Mouse (Mus musculus) intestine, embryonic 16.5 days (tissue): ENCODE results near the gene Scly. TPM values are rescaled to one million over a fixed set of nuclear protein-coding genes. Genes with fewer than 3 reads are reported as not detected.

Experiments
- ATAC-seq: fragments of 200-750 bp; cut with Nextera tagmentation; 2 replicates; pipeline ENCODE4 v1.8.0; 2017; ENCODE audit warnings: moderate TSS enrichment, moderate library complexity
- H3K27ac ChIP-seq: fragments of 300-500 bp; sonication (generic); 2 replicates; pipeline ENCODE4 v1.5.1; 2014; ENCODE audit warnings: mild to moderate bottlenecking, low read length
- H3K27me3 ChIP-seq: fragments of 300-500 bp; sonication (generic); replicated peaks from 2 replicates; pipeline ENCODE4 v1.6.1; 2014; ENCODE audit warnings: low read length, control low read depth, mixed read lengths; ENCODE audit not compliant: control insufficient read depth, insufficient read depth
- H3K36me3 ChIP-seq: fragments of 300-500 bp; sonication (generic); 2 replicates; pipeline ENCODE4 v1.6.1; 2014; ENCODE audit warnings: low read length, control low read depth; ENCODE audit not compliant: control insufficient read depth, insufficient read depth
- H3K4me1 ChIP-seq: fragments of 300-500 bp; sonication (generic); 2 replicates; pipeline ENCODE4 v1.6.1; 2014; ENCODE audit warnings: low read length, control low read depth, mixed read lengths; ENCODE audit not compliant: control insufficient read depth, insufficient read depth
- H3K4me2 ChIP-seq: fragments of 300-500 bp; sonication (generic); 2 replicates; pipeline ENCODE4 v1.6.1; 2014; ENCODE audit warnings: low read depth, low read length, control low read depth
- H3K4me3 ChIP-seq: fragments of 300-500 bp; sonication (generic); 2 replicates; pipeline ENCODE4 v1.5.1; 2014; ENCODE audit warnings: mild to moderate bottlenecking, low read length
- H3K9ac ChIP-seq: fragments of 300-500 bp; sonication (generic); 2 replicates; pipeline ENCODE4 v1.6.1; 2014; ENCODE audit warnings: low read depth, low read length
- H3K9me3 ChIP-seq: fragments of 300-500 bp; sonication (generic); 2 replicates; pipeline ENCODE4 v1.6.1; 2016; ENCODE audit warnings: low read length, control low read depth; ENCODE audit not compliant: control insufficient read depth
- WGBS: fragments of 180-500 bp; shearing (Covaris S2); extraction: QIAGEN DNeasy Blood & Tissue Kit; methylation state at CpG from one replicate; pipeline ENCODE4 v1.1.7; 2014; 5-methylcytosine and 5-hydroxymethylcytosine counted together
- polyA plus RNA-seq: library from polyadenylated mRNA; unstranded; fragments of >200 nt; fragmentation: Nextera tagmentation; extraction: Ambion mirVana; gene quantifications from 2 replicates; pipeline ENCODE4 v1.2.1, GENCODE M21; 2015

Scly gene
- polyA plus RNA-seq, 1 experiment from 2014 or later, result 28.6 TPM

GRCm38 (mm10) chr1:91344921-91345685 lies 47.0 kb downstream of the Scly start:
- H3K4me2 ChIP-seq, result peak overlapping the region; percentile 49
- no peak overlapping the region for H3K27ac ChIP-seq
- H3K36me3 ChIP-seq, result no peaks in the 10 kb centered on the region
- no peaks in the 10 kb centered on the region for H3K9me3 ChIP-seq
- H3K9ac ChIP-seq, result no peak overlapping the region; the same call in 1 of the 2 replicates
- peak overlapping the region; percentile 36 for H3K4me3 ChIP-seq
- peak; percentile 45 for ATAC-seq
- H3K27me3 ChIP-seq, result peaks cover 38% of the 10 kb centered on the region
- H3K4me1 ChIP-seq, result peaks cover 9% of the 10 kb centered on the region
- WGBS, result 4% methylated on average over 65 of the region's 68 CpGs

- WGBS, result 35% methylated on average over 3 of the region's 3 CpGs
These were observed 48.8 kb downstream of the Scly start for GRCm38 (mm10) chr1:91346892-91347291.

GRCm38 (mm10) chr1:91350841-91351240 lies 52.7 kb downstream of the Scly start, which contains the start of gene Klhl30:
Gene Klhl30 (plus strand): TSS chr1:91351016.
- Histone ChIP-seq H3K27ac (no peak within 1 kb of the TSS), H3K4me2 (no peak within 1 kb of the TSS), H3K9me3 (no peaks in the 10 kb centered on the region), H3K4me1 (no peaks in the 10 kb centered on the region), H3K36me3 (no peaks in the 10 kb centered on the region), H3K4me3 (no peak within 1 kb of the TSS), H3K9ac (no peak within 1 kb of the TSS), H3K27me3 (peaks cover 10% of the 10 kb centered on the region)
- WGBS, result 50% methylated on average over 4 of the region's 4 CpGs
- ATAC-seq, result no peak

More at GRCm38 (mm10) chr1:91346892-91347291, 48.8 kb downstream of the Scly start:
- H3K9ac ChIP-seq, result no peak overlapping the region
- H3K4me3 ChIP-seq, result no peak overlapping the region
- H3K9me3 ChIP-seq, result no peaks in the 10 kb centered on the region
- no peak overlapping the region for H3K27ac ChIP-seq
- no peaks in the 10 kb centered on the region for H3K36me3 ChIP-seq
- H3K4me1 ChIP-seq, result peaks cover 9% of the 10 kb centered on the region
- peaks cover 38% of the 10 kb centered on the region for H3K27me3 ChIP-seq
- H3K4me2 ChIP-seq, result no peak overlapping the region
- ATAC-seq, result peak; percentile 74

GRCm38 (mm10) chr1:91351249-91351648 lies 53.1 kb downstream of the Scly start:
- Histone ChIP-seq H3K4me3 (no peak overlapping the region), H3K36me3 (no peaks in the 10 kb centered on the region), H3K27ac (no peak overlapping the region), H3K27me3 (peaks cover 6% of the 10 kb centered on the region), H3K9me3 (no peaks in the 10 kb centered on the region), H3K9ac (no peak overlapping the region), H3K4me1 (no peaks in the 10 kb centered on the region), H3K4me2 (no peak overlapping the region)
- WGBS, result 75% methylated on average over 3 of the region's 3 CpGs
- ATAC-seq, result no peak

- Histone ChIP-seq H3K4me2 (no peak overlapping the region), H3K27ac (no peak overlapping the region), H3K4me3 (no peak overlapping the region), H3K9ac (no peak overlapping the region), H3K36me3 (no peaks in the 10 kb centered on the region), H3K9me3 (no peaks in the 10 kb centered on the region), H3K27me3 (no peaks in the 10 kb centered on the region), H3K4me1 (no peaks in the 10 kb centered on the region)
- no peak for ATAC-seq
- WGBS, result 94% methylated on average over 2 of the region's 2 CpGs
These were observed 54.1 kb downstream of the Scly start for GRCm38 (mm10) chr1:91352277-91352676.

- WGBS, result 86% methylated on average over 11 of the region's 11 CpGs
- ATAC-seq, result no peak
These were observed 58.0 kb downstream of the Scly start for GRCm38 (mm10) chr1:91356105-91356504.

GRCm38 (mm10) chr1:91362113-91362512 lies 64.0 kb downstream of the Scly start:
- no peaks in the 10 kb centered on the region for H3K36me3 ChIP-seq
- no peak overlapping the region for H3K4me3 ChIP-seq
- no peaks in the 10 kb centered on the region for H3K9me3 ChIP-seq
- no peak overlapping the region for H3K9ac ChIP-seq
- peaks cover 7% of the 10 kb centered on the region; the same call in 1 of the 2 replicates for H3K4me1 ChIP-seq
- ATAC-seq, result no peak
- WGBS, result 76% methylated on average over 5 of the region's 5 CpGs
- no peak overlapping the region for H3K4me2 ChIP-seq
- no peaks in the 10 kb centered on the region for H3K27me3 ChIP-seq
- no peak overlapping the region for H3K27ac ChIP-seq

More at GRCm38 (mm10) chr1:91356105-91356504, 58.0 kb downstream of the Scly start:
- Histone ChIP-seq H3K9me3 (no peaks in the 10 kb centered on the region), H3K9ac (no peak overlapping the region), H3K4me3 (no peak overlapping the region), H3K4me2 (no peak overlapping the region), H3K4me1 (no peaks in the 10 kb centered on the region), H3K36me3 (no peaks in the 10 kb centered on the region), H3K27me3 (no peaks in the 10 kb centered on the region), H3K27ac (no peak overlapping the region)

GRCm38 (mm10) chr1:91364822-91365644 lies 66.9 kb downstream of the Scly start:
- Histone ChIP-seq H3K9me3 (no peaks in the 10 kb centered on the region), H3K9ac (no peak overlapping the region), H3K36me3 (no peaks in the 10 kb centered on the region), H3K4me3 (no peak overlapping the region), H3K4me1 (peaks cover 20% of the 10 kb centered on the region), H3K4me2 (no peak overlapping the region), H3K27ac (no peak overlapping the region), H3K27me3 (no peaks in the 10 kb centered on the region)
- ATAC-seq, result no peak
- 94% methylated on average over 16 of the region's 16 CpGs for WGBS

GRCm38 (mm10) chr1:91365816-91366214 lies 67.7 kb downstream of the Scly start:
- H3K4me1 ChIP-seq, result peaks cover 26% of the 10 kb centered on the region
- ATAC-seq, result no peak
- peak overlapping the region; percentile 88 for H3K9ac ChIP-seq
- no peaks in the 10 kb centered on the region for H3K9me3 ChIP-seq
- peak overlapping the region; percentile 67 for H3K4me3 ChIP-seq
- no peaks in the 10 kb centered on the region for H3K27me3 ChIP-seq
- WGBS, result 29% methylated on average over 8 of the region's 8 CpGs
- peak overlapping the region; percentile 94 for H3K4me2 ChIP-seq
- no peaks in the 10 kb centered on the region for H3K36me3 ChIP-seq
- H3K27ac ChIP-seq, result no peak overlapping the region
